Mouse (Mus musculus): ENCODE measurements at regions not wholly inside any gene's neighbourhood (a gene's known extent, or its start where the extent isn't known, plus 50 kb on each side); places are given as distances from the start of the nearest gene placed in this dataset.

GRCm38 (mm10) chr13:114681887-114682286, 136.1 kb upstream of the Mocs2 start:
- 77% methylated on average over 4 of the region's 4 CpGs for WGBS

DNA sequence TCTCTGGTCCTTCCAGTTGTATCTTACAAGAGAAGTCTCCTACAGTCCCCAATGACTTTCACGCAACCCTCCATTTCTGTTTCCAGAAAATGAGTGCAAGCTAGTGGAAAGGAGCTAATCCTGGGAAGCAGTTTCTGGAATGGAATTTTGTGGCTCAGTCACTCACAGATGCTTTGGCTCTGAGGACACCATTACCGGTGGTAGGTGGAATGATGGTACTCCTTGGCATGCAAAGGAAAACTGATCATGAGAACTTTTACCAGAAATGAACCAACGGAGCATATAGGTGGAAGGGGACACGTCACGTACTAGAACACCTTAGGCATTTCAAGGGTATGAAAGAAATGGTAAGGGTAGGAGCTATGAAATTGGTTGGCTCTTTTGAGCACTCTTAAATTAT, 135.1 kb upstream of the Mocs2 start:
- Histone ChIP-seq H3K9ac (replicated peaks; ENCODE audit: low read depth, low read length) (no peak overlapping the region), H3K4me1 (ENCODE audit: control insufficient read depth, insufficient read depth, low read length) (no peaks in the 10 kb centered on the region), H3K36me3 (ENCODE audit: control insufficient read depth, insufficient read depth, low read length) (no peaks in the 10 kb centered on the region), H3K4me3 (ENCODE audit: low read depth, low read length) (no peak overlapping the region), H3K4me2 (replicated peaks; ENCODE audit: low read depth, low read length) (no peak overlapping the region), H3K27ac (ENCODE audit: low read length) (no peak overlapping the region), H3K27me3 (ENCODE audit: control insufficient read depth, insufficient read depth, low read length) (no peaks in the 10 kb centered on the region), H3K9me3 (ENCODE audit: control insufficient read depth, low read depth, low read length) (no peaks in the 10 kb centered on the region)
- WGBS = 96% methylated on average over 5 of the region's 5 CpGs
- no peak for ATAC-seq (ENCODE audit: insufficient number of reproducible peaks, insufficient read depth, low FRiP score, low read depth)

More at GRCm38 (mm10) chr13:114681887-114682286, 136.1 kb upstream of the Mocs2 start:
- H3K4me2 ChIP-seq (replicated peaks; ENCODE audit: low read depth, low read length) = no peak overlapping the region
- no peak for ATAC-seq (ENCODE audit: insufficient number of reproducible peaks, insufficient read depth, low FRiP score, low read depth)
- H3K27ac ChIP-seq (ENCODE audit: low read length) = no peak overlapping the region
- H3K27me3 ChIP-seq (ENCODE audit: control insufficient read depth, insufficient read depth, low read length) = no peaks in the 10 kb centered on the region
- H3K4me3 ChIP-seq (ENCODE audit: low read depth, low read length) = no peak overlapping the region
- no peaks in the 10 kb centered on the region for H3K4me1 ChIP-seq (ENCODE audit: control insufficient read depth, insufficient read depth, low read length)
- H3K9ac ChIP-seq (replicated peaks; ENCODE audit: low read depth, low read length) = no peak overlapping the region
- H3K36me3 ChIP-seq (ENCODE audit: control insufficient read depth, insufficient read depth, low read length) = no peaks in the 10 kb centered on the region
- H3K9me3 ChIP-seq (ENCODE audit: control insufficient read depth, low read depth, low read length) = no peaks in the 10 kb centered on the region

DNA sequence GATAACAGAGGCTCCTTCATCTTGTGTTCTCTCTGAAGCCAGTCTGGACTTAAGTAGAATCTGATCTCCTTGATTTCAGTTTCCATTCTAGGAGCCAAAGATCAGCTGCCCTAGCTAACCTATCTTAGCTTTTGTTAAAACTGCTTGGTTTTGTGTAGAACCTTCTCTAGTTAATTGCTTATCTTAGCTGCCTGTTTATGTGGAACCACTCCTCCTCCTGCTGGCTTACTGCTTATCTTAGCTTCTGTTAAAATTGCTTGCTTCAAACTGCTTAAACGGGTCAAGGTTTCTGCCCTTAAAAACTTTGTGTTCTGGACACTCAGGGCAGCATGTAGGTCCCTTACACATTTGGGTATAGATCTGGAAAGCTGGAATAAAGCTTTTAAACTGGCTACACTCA, 133.7 kb upstream of the Mocs2 start:
- Histone ChIP-seq H3K4me3 (ENCODE audit: low read depth, low read length) (no peak overlapping the region), H3K4me1 (ENCODE audit: control insufficient read depth, insufficient read depth, low read length) (no peaks in the 10 kb centered on the region), H3K36me3 (ENCODE audit: control insufficient read depth, insufficient read depth, low read length) (no peaks in the 10 kb centered on the region), H3K4me2 (replicated peaks; ENCODE audit: low read depth, low read length) (no peak overlapping the region), H3K9me3 (ENCODE audit: control insufficient read depth, low read depth, low read length) (no peaks in the 10 kb centered on the region), H3K27ac (ENCODE audit: low read length) (no peak overlapping the region), H3K27me3 (ENCODE audit: control insufficient read depth, insufficient read depth, low read length) (no peaks in the 10 kb centered on the region), H3K9ac (replicated peaks; ENCODE audit: low read depth, low read length) (no peak overlapping the region)
- WGBS = 48% methylated on average over 1 of the region's 1 CpGs
- no peak for ATAC-seq (ENCODE audit: insufficient number of reproducible peaks, insufficient read depth, low FRiP score, low read depth)

DNA sequence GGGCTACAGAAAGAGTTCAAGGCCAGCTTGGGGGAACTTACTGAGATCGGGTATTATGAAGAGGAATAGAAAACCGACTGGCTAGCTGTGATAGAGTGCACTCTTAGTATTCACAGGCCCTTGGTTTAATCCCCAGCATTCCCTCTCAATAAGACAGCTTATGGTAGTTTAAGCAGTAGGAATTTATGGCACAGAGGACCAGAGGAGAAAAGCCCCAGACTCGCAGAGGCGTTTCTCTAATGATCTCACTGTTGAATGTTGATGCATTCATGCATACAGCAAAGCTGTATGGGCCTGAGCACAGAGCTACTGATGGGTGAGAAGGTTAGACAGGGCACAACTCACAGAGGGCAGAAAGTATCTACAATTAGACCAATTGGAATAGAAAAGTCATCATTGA, 132.7 kb upstream of the Mocs2 start:
- no peaks in the 10 kb centered on the region for H3K4me1 ChIP-seq (ENCODE audit: control insufficient read depth, insufficient read depth, low read length)
- no peak overlapping the region for H3K4me3 ChIP-seq (ENCODE audit: low read depth, low read length)
- H3K27me3 ChIP-seq (ENCODE audit: control insufficient read depth, insufficient read depth, low read length) = no peaks in the 10 kb centered on the region
- ATAC-seq (ENCODE audit: insufficient number of reproducible peaks, insufficient read depth, low FRiP score, low read depth) = no peak
- H3K9ac ChIP-seq (replicated peaks; ENCODE audit: low read depth, low read length) = no peak overlapping the region
- no peak overlapping the region for H3K4me2 ChIP-seq (replicated peaks; ENCODE audit: low read depth, low read length)
- WGBS = 78% methylated on average over 4 of the region's 4 CpGs
- H3K9me3 ChIP-seq (ENCODE audit: control insufficient read depth, low read depth, low read length) = no peaks in the 10 kb centered on the region
- H3K36me3 ChIP-seq (ENCODE audit: control insufficient read depth, insufficient read depth, low read length) = no peaks in the 10 kb centered on the region
- H3K27ac ChIP-seq (ENCODE audit: low read length) = no peak overlapping the region

DNA sequence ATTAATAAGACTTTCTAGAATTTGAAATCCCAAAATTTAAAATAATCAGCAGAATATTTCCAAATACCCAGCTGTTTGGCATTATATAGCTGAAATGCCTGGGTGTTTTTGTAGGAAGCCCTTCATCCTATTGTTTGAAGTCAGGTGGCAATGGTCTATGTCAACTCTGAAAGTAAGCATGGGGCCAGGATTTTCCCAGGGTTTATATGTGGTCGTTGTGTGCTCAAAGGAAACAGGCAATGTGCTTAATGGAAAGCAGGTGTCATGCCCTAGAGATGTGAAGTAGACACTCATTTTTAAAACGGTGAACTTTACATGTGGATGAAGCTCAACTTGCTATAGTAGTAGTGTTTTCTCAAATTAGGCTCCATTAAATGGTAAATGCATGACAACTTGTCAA, 105.4 kb upstream of the Mocs2 start:
- Histone ChIP-seq H3K9me3 (ENCODE audit: control insufficient read depth, low read depth, low read length) (no peaks in the 10 kb centered on the region), H3K4me1 (ENCODE audit: control insufficient read depth, insufficient read depth, low read length) (no peaks in the 10 kb centered on the region), H3K36me3 (ENCODE audit: control insufficient read depth, insufficient read depth, low read length) (no peaks in the 10 kb centered on the region), H3K9ac (replicated peaks; ENCODE audit: low read depth, low read length) (no peak overlapping the region), H3K4me3 (ENCODE audit: low read depth, low read length) (no peak overlapping the region), H3K27me3 (ENCODE audit: control insufficient read depth, insufficient read depth, low read length) (no peaks in the 10 kb centered on the region), H3K27ac (ENCODE audit: low read length) (no peak overlapping the region), H3K4me2 (replicated peaks; ENCODE audit: low read depth, low read length) (no peak overlapping the region)
- WGBS = 55% methylated on average over 2 of the region's 2 CpGs
- no peak for ATAC-seq (ENCODE audit: insufficient number of reproducible peaks, insufficient read depth, low FRiP score, low read depth)

DNA sequence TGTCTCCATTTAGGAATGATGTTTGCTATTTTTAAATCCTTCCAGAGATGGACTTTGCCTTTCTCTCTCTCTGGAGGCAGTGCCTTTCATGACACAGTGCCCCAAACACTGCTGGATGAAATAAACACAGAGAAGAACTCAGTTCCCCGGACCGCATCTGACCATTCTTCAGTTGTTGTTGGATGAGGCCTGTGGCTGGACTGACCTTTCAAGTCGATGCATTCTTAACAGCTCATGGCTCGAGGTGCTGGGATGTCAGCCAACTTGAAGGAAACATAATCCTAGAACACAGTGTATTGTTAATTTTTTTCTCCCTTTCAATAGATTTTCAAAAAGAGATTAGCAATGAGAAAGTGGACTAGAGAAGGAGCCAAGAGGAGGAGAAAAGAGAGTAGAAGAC, 98.3 kb upstream of the Mocs2 start:
- H3K4me3 ChIP-seq (ENCODE audit: low read depth, low read length) = no peak overlapping the region
- ATAC-seq (ENCODE audit: insufficient number of reproducible peaks, insufficient read depth, low FRiP score, low read depth) = no peak
- H3K27me3 ChIP-seq (ENCODE audit: control insufficient read depth, insufficient read depth, low read length) = no peaks in the 10 kb centered on the region
- no peak overlapping the region for H3K27ac ChIP-seq (ENCODE audit: low read length)
- H3K9me3 ChIP-seq (ENCODE audit: control insufficient read depth, low read depth, low read length) = no peaks in the 10 kb centered on the region
- H3K9ac ChIP-seq (replicated peaks; ENCODE audit: low read depth, low read length) = no peak overlapping the region
- 56% methylated on average over 4 of the region's 4 CpGs for WGBS
- H3K4me1 ChIP-seq (ENCODE audit: control insufficient read depth, insufficient read depth, low read length) = no peaks in the 10 kb centered on the region
- no peaks in the 10 kb centered on the region for H3K36me3 ChIP-seq (ENCODE audit: control insufficient read depth, insufficient read depth, low read length)
- H3K4me2 ChIP-seq (replicated peaks; ENCODE audit: low read depth, low read length) = no peak overlapping the region

DNA sequence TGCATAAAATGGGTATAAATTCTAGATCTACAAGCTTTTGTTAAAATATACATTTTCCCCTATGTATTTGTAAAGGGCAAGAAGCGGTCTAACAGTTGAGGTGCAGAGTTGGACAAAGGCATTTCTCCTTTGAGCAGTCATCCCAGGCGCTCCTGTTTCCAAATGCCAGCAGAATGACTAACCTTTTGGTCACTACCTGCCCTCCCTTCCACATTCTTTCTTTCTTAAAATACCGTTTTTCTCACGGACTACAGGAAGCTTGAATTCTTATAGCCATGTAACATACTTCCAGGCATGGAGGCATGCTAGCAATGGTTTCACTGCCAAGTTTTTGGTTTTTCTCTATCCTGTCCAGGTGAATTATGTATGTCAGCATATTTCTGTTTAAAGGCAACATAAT, 91.2 kb upstream of the Mocs2 start:
- Histone ChIP-seq H3K4me1 (ENCODE audit: control insufficient read depth, insufficient read depth, low read length) (no peaks in the 10 kb centered on the region), H3K4me3 (ENCODE audit: low read depth, low read length) (no peak overlapping the region), H3K4me2 (replicated peaks; ENCODE audit: low read depth, low read length) (no peak overlapping the region), H3K9me3 (ENCODE audit: control insufficient read depth, low read depth, low read length) (no peaks in the 10 kb centered on the region), H3K27me3 (ENCODE audit: control insufficient read depth, insufficient read depth, low read length) (no peaks in the 10 kb centered on the region), H3K9ac (replicated peaks; ENCODE audit: low read depth, low read length) (no peak overlapping the region), H3K27ac (ENCODE audit: low read length) (no peak overlapping the region), H3K36me3 (ENCODE audit: control insufficient read depth, insufficient read depth, low read length) (no peaks in the 10 kb centered on the region)
- ATAC-seq (ENCODE audit: insufficient number of reproducible peaks, insufficient read depth, low FRiP score, low read depth) = no peak
- WGBS = 74% methylated on average over 4 of the region's 4 CpGs

- H3K9ac ChIP-seq (replicated peaks; ENCODE audit: low read depth, low read length) = no peak overlapping the region
- no peak overlapping the region for H3K27ac ChIP-seq (ENCODE audit: low read length)
- no peaks in the 10 kb centered on the region for H3K9me3 ChIP-seq (ENCODE audit: control insufficient read depth, low read depth, low read length)
- no peaks in the 10 kb centered on the region for H3K27me3 ChIP-seq (ENCODE audit: control insufficient read depth, insufficient read depth, low read length)
- H3K4me1 ChIP-seq (ENCODE audit: control insufficient read depth, insufficient read depth, low read length) = no peaks in the 10 kb centered on the region
- ATAC-seq (ENCODE audit: insufficient number of reproducible peaks, insufficient read depth, low FRiP score, low read depth) = no peak
- H3K36me3 ChIP-seq (ENCODE audit: control insufficient read depth, insufficient read depth, low read length) = no peaks in the 10 kb centered on the region
- no peak overlapping the region for H3K4me3 ChIP-seq (ENCODE audit: low read depth, low read length)
- H3K4me2 ChIP-seq (replicated peaks; ENCODE audit: low read depth, low read length) = no peak overlapping the region
- 81% methylated on average over 7 of the region's 7 CpGs for WGBS
These were observed 83.0 kb upstream of the Mocs2 start for GRCm38 (mm10) chr13:114735066-114735465.

- H3K27ac ChIP-seq (ENCODE audit: low read length) = no peak overlapping the region
- ATAC-seq (ENCODE audit: insufficient number of reproducible peaks, insufficient read depth, low FRiP score, low read depth) = no peak
- H3K27me3 ChIP-seq (ENCODE audit: control insufficient read depth, insufficient read depth, low read length) = no peaks in the 10 kb centered on the region
- no peaks in the 10 kb centered on the region for H3K9me3 ChIP-seq (ENCODE audit: control insufficient read depth, low read depth, low read length)
- no peak overlapping the region for H3K4me2 ChIP-seq (replicated peaks; ENCODE audit: low read depth, low read length)
- H3K4me3 ChIP-seq (ENCODE audit: low read depth, low read length) = no peak overlapping the region
- H3K4me1 ChIP-seq (ENCODE audit: control insufficient read depth, insufficient read depth, low read length) = no peaks in the 10 kb centered on the region
- 93% methylated on average over 4 of the region's 4 CpGs for WGBS
- H3K36me3 ChIP-seq (ENCODE audit: control insufficient read depth, insufficient read depth, low read length) = no peaks in the 10 kb centered on the region
- H3K9ac ChIP-seq (replicated peaks; ENCODE audit: low read depth, low read length) = no peak overlapping the region
These were observed 82.0 kb upstream of the Mocs2 start for GRCm38 (mm10) chr13:114736066-114736465.

Data from stomach, embryonic 14.5 days (tissue).